Mouse (Mus musculus): ENCODE measurements at regions not wholly inside any gene's neighbourhood (a gene's known extent, or its start where the extent isn't known, plus 50 kb on each side); places are given as distances from the start of the nearest gene placed in this dataset.

DNA sequence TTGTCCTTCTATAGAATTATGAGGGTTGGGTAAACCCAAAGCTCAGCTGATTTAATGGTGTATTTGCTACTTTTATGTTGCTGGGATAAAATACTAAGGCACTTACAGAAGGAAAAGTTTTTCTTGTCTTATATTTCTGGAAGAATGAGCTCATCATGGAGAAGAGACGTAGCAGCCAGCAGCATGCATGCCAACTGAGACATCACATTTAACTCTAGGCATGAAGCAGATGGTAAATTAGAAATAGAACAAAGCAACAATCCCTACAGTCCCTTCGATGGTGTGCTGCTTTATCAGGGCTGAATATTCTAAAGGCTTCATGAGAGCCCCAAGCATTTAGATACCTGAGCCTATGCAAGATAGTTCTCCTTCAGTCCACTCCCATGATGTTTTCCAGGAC, 1492.0 kb upstream of the Zeb2 start:
- Histone ChIP-seq H3K27ac (ENCODE audit: low read length) (no peak overlapping the region), H3K4me1 (replicated peaks; ENCODE audit: control insufficient read depth, insufficient read depth, low read length) (no peaks in the 10 kb centered on the region), H3K9me3 (ENCODE audit: control insufficient read depth, low read length) (no peaks in the 10 kb centered on the region), H3K4me3 (replicated peaks; ENCODE audit: low read length) (no peak overlapping the region), H3K9ac (replicated peaks; ENCODE audit: low read depth, low read length) (no peak overlapping the region), H3K4me2 (ENCODE audit: low read length) (no peak overlapping the region), H3K36me3 (ENCODE audit: control insufficient read depth, insufficient read depth) (no peaks in the 10 kb centered on the region), H3K27me3 (replicated peaks; ENCODE audit: control insufficient read depth, insufficient read depth, low read length) (no peaks in the 10 kb centered on the region)
- 68% methylated on average over 2 of the region's 2 CpGs for WGBS
- ATAC-seq = no peak

DNA sequence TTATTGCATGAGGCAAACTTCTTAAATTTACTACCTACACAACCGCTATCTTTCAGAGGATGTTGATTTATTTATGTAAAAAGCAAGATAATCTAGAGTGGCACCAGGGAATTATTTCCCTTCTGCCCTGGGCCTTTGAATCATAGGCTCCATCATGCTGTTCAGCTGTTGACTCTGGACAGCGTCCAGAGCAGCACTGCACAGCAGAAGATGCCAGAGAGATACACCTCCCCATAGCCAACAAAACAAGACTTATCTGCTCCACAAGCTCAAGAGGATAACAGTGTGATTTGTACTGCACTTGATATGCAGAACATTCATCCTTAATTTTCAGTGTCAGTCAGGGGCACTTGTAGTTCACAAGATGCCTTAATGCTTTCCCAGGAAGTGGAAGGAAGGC, 1464.6 kb upstream of the Zeb2 start:
- Histone ChIP-seq H3K27me3 (replicated peaks; ENCODE audit: control insufficient read depth, insufficient read depth, low read length) (no peaks in the 10 kb centered on the region), H3K36me3 (ENCODE audit: control insufficient read depth, insufficient read depth) (no peaks in the 10 kb centered on the region), H3K9ac (replicated peaks; ENCODE audit: low read depth, low read length) (no peak overlapping the region), H3K4me2 (ENCODE audit: low read length) (no peak overlapping the region), H3K4me3 (replicated peaks; ENCODE audit: low read length) (no peak overlapping the region), H3K27ac (ENCODE audit: low read length) (no peak overlapping the region), H3K4me1 (replicated peaks; ENCODE audit: control insufficient read depth, insufficient read depth, low read length) (no peaks in the 10 kb centered on the region), H3K9me3 (ENCODE audit: control insufficient read depth, low read length) (no peaks in the 10 kb centered on the region)
- no peak for ATAC-seq
- WGBS = 73% methylated on average over 2 of the region's 2 CpGs

- no peak for ATAC-seq
- WGBS = 92% methylated on average over 2 of the region's 2 CpGs
- no peaks in the 10 kb centered on the region for H3K27me3 ChIP-seq (replicated peaks; ENCODE audit: control insufficient read depth, insufficient read depth, low read length)
- H3K36me3 ChIP-seq (ENCODE audit: control insufficient read depth, insufficient read depth) = no peaks in the 10 kb centered on the region
- H3K9me3 ChIP-seq (ENCODE audit: control insufficient read depth, low read length) = no peaks in the 10 kb centered on the region
- no peak overlapping the region for H3K4me3 ChIP-seq (replicated peaks; ENCODE audit: low read length)
- H3K27ac ChIP-seq (ENCODE audit: low read length) = no peak overlapping the region
- H3K4me2 ChIP-seq (ENCODE audit: low read length) = no peak overlapping the region
- no peaks in the 10 kb centered on the region for H3K4me1 ChIP-seq (replicated peaks; ENCODE audit: control insufficient read depth, insufficient read depth, low read length)
- no peak overlapping the region for H3K9ac ChIP-seq (replicated peaks; ENCODE audit: low read depth, low read length)
These were observed 1453.2 kb upstream of the Zeb2 start for GRCm38 (mm10) chr2:46570416-46570815.

DNA sequence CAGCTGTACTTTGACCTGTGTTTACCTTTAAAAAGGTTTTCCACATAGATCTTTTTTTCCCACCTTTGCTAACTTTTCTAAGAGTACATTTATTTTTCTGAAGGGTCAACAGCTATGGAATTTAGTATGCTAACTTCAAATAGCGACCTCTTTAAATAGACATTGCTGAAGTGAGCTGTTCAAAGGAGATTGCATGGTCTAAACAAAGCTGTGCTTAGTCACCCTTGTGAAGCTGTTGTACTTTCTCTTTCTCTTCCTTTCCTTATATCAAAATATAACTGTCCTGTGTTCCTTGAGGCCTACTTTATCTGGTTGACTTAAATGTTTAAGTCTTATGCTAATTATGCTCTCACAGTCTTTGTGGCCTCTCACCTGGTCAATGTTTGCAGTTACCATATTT, 1416.2 kb upstream of the Zeb2 start:
- H3K4me1 ChIP-seq (replicated peaks; ENCODE audit: control insufficient read depth, insufficient read depth, low read length) = no peaks in the 10 kb centered on the region
- no peak overlapping the region for H3K9ac ChIP-seq (replicated peaks; ENCODE audit: low read depth, low read length)
- no peak for ATAC-seq
- H3K4me2 ChIP-seq (ENCODE audit: low read length) = no peak overlapping the region
- no peaks in the 10 kb centered on the region for H3K36me3 ChIP-seq (ENCODE audit: control insufficient read depth, insufficient read depth)
- WGBS = 79% methylated on average over 1 of the region's 1 CpGs
- no peak overlapping the region for H3K27ac ChIP-seq (ENCODE audit: low read length)
- H3K4me3 ChIP-seq (replicated peaks; ENCODE audit: low read length) = no peak overlapping the region
- no peaks in the 10 kb centered on the region for H3K27me3 ChIP-seq (replicated peaks; ENCODE audit: control insufficient read depth, insufficient read depth, low read length)
- no peaks in the 10 kb centered on the region for H3K9me3 ChIP-seq (ENCODE audit: control insufficient read depth, low read length)

DNA sequence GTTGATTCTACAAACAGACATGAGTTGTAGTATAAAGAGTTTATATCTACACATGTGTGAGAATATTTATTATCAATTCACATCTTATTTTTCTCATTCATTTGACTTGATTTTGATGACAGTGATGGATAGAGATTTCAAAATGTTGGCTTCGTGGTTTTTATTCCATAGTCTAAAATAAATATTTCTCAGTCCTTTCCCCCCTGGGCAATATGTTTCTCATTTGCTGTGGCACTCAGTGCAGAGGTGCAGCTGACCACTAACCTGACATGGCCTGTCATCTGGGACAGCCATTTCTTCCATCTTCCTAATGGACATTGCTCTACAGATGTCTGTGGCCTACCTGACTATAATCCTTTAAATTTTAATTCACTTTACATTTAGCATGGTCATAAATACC, 1413.5 kb upstream of the Zeb2 start:
- Histone ChIP-seq H3K9ac (replicated peaks; ENCODE audit: low read depth, low read length) (no peak overlapping the region), H3K36me3 (ENCODE audit: control insufficient read depth, insufficient read depth) (no peaks in the 10 kb centered on the region), H3K27ac (ENCODE audit: low read length) (no peak overlapping the region), H3K9me3 (ENCODE audit: control insufficient read depth, low read length) (no peaks in the 10 kb centered on the region), H3K4me3 (replicated peaks; ENCODE audit: low read length) (no peak overlapping the region), H3K4me2 (ENCODE audit: low read length) (no peak overlapping the region), H3K4me1 (replicated peaks; ENCODE audit: control insufficient read depth, insufficient read depth, low read length) (no peaks in the 10 kb centered on the region), H3K27me3 (replicated peaks; ENCODE audit: control insufficient read depth, insufficient read depth, low read length) (no peaks in the 10 kb centered on the region)
- WGBS = 92% methylated on average over 1 of the region's 1 CpGs
- ATAC-seq = no peak

DNA sequence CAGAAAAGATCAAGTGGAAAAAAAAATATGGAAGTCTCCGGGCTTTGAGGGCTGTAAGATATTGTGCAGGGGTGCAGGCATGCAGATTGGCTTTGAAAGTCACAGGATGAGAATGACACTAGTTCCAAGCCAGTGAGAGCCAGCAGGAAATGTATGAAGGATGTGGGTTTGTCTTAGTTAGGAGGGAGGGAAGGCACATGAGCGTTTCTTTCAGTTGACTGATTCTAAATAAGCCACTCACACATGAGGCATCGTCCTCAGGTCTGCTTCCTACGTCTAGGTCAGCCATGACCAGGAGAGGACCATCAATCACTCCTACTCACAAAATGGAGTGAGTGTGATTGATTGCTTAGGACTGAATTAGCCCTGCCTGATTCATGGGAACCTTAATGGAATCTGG, 1408.0 kb upstream of the Zeb2 start:
- no peak for ATAC-seq
- WGBS = 64% methylated on average over 4 of the region's 4 CpGs

DNA sequence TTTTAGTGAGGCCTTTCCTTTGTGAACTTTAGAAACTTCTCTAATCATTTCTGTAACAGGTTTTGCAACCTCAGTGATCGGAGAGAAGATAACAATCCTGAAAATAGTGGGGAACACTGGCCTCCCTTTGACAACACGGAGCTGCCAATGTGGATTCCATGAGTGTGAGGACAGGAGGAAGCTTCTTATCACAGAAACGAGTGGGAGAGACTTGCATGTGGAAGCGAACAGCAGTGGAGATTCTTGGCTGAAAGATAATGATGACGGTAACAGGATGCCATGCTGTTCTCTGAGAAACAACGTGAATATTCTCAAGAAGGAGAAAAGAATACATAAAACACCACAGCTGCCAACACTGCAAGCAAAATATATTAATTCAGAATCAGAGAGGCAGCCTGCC, 1407.4 kb upstream of the Zeb2 start:
- ATAC-seq = no peak
- no peaks in the 10 kb centered on the region for H3K9me3 ChIP-seq (ENCODE audit: control insufficient read depth, low read length)
- no peak overlapping the region for H3K4me2 ChIP-seq (ENCODE audit: low read length)
- H3K9ac ChIP-seq (replicated peaks; ENCODE audit: low read depth, low read length) = no peak overlapping the region
- WGBS = 55% methylated on average over 6 of the region's 6 CpGs
- no peaks in the 10 kb centered on the region for H3K4me1 ChIP-seq (replicated peaks; ENCODE audit: control insufficient read depth, insufficient read depth, low read length)
- no peak overlapping the region for H3K27ac ChIP-seq (ENCODE audit: low read length)
- no peak overlapping the region for H3K4me3 ChIP-seq (replicated peaks; ENCODE audit: low read length)
- no peaks in the 10 kb centered on the region for H3K36me3 ChIP-seq (ENCODE audit: control insufficient read depth, insufficient read depth)
- H3K27me3 ChIP-seq (replicated peaks; ENCODE audit: control insufficient read depth, insufficient read depth, low read length) = no peaks in the 10 kb centered on the region

More for the DNA sequence above, 1408.0 kb upstream of the Zeb2 start:
- Histone ChIP-seq H3K4me1 (replicated peaks; ENCODE audit: control insufficient read depth, insufficient read depth, low read length) (no peaks in the 10 kb centered on the region), H3K9me3 (ENCODE audit: control insufficient read depth, low read length) (no peaks in the 10 kb centered on the region), H3K4me3 (replicated peaks; ENCODE audit: low read length) (no peak overlapping the region), H3K9ac (replicated peaks; ENCODE audit: low read depth, low read length) (no peak overlapping the region), H3K4me2 (ENCODE audit: low read length) (no peak overlapping the region), H3K36me3 (ENCODE audit: control insufficient read depth, insufficient read depth) (no peaks in the 10 kb centered on the region), H3K27ac (ENCODE audit: low read length) (no peak overlapping the region), H3K27me3 (replicated peaks; ENCODE audit: control insufficient read depth, insufficient read depth, low read length) (no peaks in the 10 kb centered on the region)

DNA sequence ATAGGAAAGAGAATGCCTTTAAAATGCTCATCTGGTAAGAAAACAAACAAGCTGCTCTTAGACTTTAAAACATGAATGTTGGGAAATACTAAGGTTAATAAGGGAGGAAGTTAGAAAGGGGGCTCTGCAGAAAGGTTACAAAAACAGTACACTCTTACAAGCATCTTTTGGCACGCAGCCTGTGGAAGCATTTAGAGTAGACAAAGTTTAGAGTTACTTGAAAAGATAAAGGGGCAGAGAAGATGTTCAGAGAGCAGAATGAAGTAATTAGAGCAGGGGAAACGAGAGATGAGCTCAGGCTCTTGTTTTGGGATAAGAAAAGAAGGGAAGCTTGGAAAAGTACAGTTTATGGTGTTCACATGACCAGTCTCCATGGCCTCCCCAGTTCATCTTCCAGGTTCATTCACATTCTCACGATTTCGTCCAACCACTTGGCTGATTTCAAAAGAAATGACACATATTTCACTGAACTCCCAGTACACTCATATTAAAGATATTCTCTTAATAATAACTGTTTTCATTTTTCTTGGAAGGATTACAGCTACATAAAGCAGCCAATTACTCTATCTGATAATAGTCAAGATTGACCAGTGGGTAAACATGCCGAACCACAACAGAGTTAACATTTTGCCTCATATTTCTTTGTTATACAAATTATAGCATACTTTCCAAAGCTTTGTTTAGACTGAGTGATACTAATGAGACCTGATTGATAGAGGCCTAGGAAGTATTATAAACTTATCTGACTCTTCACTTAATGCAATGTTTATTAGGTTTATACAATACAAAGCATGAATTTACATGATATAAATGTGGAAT, 1404.2 kb upstream of the Zeb2 start:
- no peak overlapping the region for H3K4me2 ChIP-seq (ENCODE audit: low read length)
- no peaks in the 10 kb centered on the region for H3K9me3 ChIP-seq (ENCODE audit: control insufficient read depth, low read length)
- H3K36me3 ChIP-seq (ENCODE audit: control insufficient read depth, insufficient read depth) = no peaks in the 10 kb centered on the region
- H3K4me3 ChIP-seq (replicated peaks; ENCODE audit: low read length) = no peak overlapping the region
- no peaks in the 10 kb centered on the region for H3K27me3 ChIP-seq (replicated peaks; ENCODE audit: control insufficient read depth, insufficient read depth, low read length)
- no peak overlapping the region for H3K9ac ChIP-seq (replicated peaks; ENCODE audit: low read depth, low read length)
- no peak for ATAC-seq
- no peak overlapping the region for H3K27ac ChIP-seq (ENCODE audit: low read length)
- 67% methylated on average over 5 of the region's 5 CpGs for WGBS
- H3K4me1 ChIP-seq (replicated peaks; ENCODE audit: control insufficient read depth, insufficient read depth, low read length) = no peaks in the 10 kb centered on the region

DNA sequence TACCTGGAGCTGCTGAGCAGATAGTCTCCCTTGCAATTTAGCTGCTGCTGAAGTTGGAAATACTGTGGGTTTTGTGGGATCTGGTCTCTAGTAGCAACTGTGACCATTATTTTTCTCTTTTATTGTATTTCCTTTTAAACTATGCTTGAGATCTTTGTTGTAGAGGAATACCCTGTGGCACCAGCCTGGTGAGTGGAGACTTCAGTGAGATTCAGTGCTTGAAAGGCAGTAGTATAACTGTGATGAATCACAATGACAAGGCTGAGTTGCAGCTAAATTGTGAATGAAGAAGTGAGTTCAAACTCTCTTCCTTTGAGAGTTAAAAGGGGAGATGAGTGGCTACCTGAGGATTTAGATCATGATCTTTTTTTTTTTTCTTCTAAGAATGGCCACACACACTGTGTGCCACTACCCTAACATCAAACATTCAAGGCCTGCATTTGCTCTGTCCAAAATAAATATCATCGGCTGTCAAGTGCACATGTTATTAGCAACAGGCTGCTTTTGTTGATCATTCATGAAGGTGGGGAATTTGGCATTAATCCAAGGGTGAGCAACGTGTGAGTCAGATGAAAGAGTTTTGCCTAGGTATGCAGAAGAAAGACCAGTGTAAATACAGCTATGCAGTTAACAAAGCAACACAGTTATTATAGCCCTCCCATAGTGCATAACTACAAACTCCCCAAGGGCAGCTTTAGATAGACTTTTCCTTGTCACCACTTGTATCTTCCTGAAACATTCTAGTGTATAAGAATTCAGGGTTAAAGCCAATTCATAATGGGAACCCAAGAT, 1395.2 kb upstream of the Zeb2 start:
- H3K4me1 ChIP-seq (replicated peaks; ENCODE audit: control insufficient read depth, insufficient read depth, low read length) = no peaks in the 10 kb centered on the region
- no peaks in the 10 kb centered on the region for H3K36me3 ChIP-seq (ENCODE audit: control insufficient read depth, insufficient read depth)
- H3K27me3 ChIP-seq (replicated peaks; ENCODE audit: control insufficient read depth, insufficient read depth, low read length) = no peaks in the 10 kb centered on the region
- H3K4me3 ChIP-seq (replicated peaks; ENCODE audit: low read length) = no peak overlapping the region
- ATAC-seq = no peak
- WGBS = 37% methylated on average over 2 of the region's 2 CpGs
- H3K27ac ChIP-seq (ENCODE audit: low read length) = no peak overlapping the region
- no peaks in the 10 kb centered on the region for H3K9me3 ChIP-seq (ENCODE audit: control insufficient read depth, low read length)
- no peak overlapping the region for H3K4me2 ChIP-seq (ENCODE audit: low read length)
- no peak overlapping the region for H3K9ac ChIP-seq (replicated peaks; ENCODE audit: low read depth, low read length)
